Mouse (Mus musculus) kidney, postnatal 0 days (tissue): ENCODE measurements around the gene Acd. TPM values are rescaled to one million over a fixed set of nuclear protein-coding genes. Genes with fewer than 3 reads are reported as not detected.

Experiments
- ATAC-seq: fragments of 200-750 bp; cut with Nextera tagmentation; replicated peaks from 2 replicates; pipeline ENCODE4 v1.8.0; 2017; ENCODE audit warnings: low read depth, moderate number of reproducible peaks, moderate TSS enrichment, moderate library complexity; ENCODE audit not compliant: low FRiP score
- DNase-seq: peaks from one replicate; pipeline ENCODE4 v3.0.0-alpha.2; 2016; ENCODE audit warnings: low spot score
- H3K27ac ChIP-seq: fragments of 300-500 bp; sonication (generic); 2 replicates; pipeline ENCODE4 v1.5.1; 2014; ENCODE audit warnings: mild to moderate bottlenecking
- H3K27me3 ChIP-seq: fragments of 300-500 bp; sonication (generic); 2 replicates; pipeline ENCODE4 v1.6.1; 2014; ENCODE audit warnings: low read length, mixed read lengths; ENCODE audit not compliant: insufficient read depth
- H3K36me3 ChIP-seq: fragments of 300-500 bp; sonication (generic); 2 replicates; pipeline ENCODE4 v1.6.1; 2014; ENCODE audit warnings: low read length, mixed read lengths; ENCODE audit not compliant: insufficient read depth
- H3K4me1 ChIP-seq: fragments of 300-500 bp; sonication (generic); replicated peaks from 2 replicates; pipeline ENCODE4 v1.6.1; 2014; ENCODE audit warnings: antibody characterized with exemption, low read length, mixed read lengths; ENCODE audit not compliant: insufficient read depth
- H3K4me2 ChIP-seq: fragments of 300-500 bp; sonication (generic); 2 replicates; pipeline ENCODE4 v1.6.1; 2014; ENCODE audit warnings: mild to moderate bottlenecking, low read length, moderate library complexity, mixed read lengths
- H3K4me3 ChIP-seq: fragments of 300-500 bp; sonication (generic); replicated peaks from 2 replicates; pipeline ENCODE4 v1.5.1; 2014; ENCODE audit warnings: low read depth, low read length
- H3K9ac ChIP-seq: fragments of 300-500 bp; sonication (generic); 2 replicates; pipeline ENCODE4 v1.6.1; 2014; ENCODE audit warnings: low read depth, low read length
- H3K9me3 ChIP-seq: fragments of 300-500 bp; sonication (generic); replicated peaks from 2 replicates; pipeline ENCODE4 v1.6.1; 2016; ENCODE audit warnings: low read length, inconsistent platforms, mixed read lengths
- CTCF ChIP-seq: IDR thresholded peaks from 2 replicates; pipeline ENCODE4 v1.5.1; 2016; ENCODE audit warnings: antibody characterized with exemption, low read depth, mild to moderate bottlenecking, moderate library complexity
- WGBS: fragments of 180-500 bp; shearing (Covaris S2); extraction: QIAGEN DNeasy Blood & Tissue Kit; methylation state at CpG from one replicate; pipeline ENCODE4 v1.1.7; 2014; 5-methylcytosine and 5-hydroxymethylcytosine counted together
- polyA plus RNA-seq: library from polyadenylated mRNA; unstranded; fragments of >200 nt; fragmentation: Nextera tagmentation; extraction: Ambion mirVana; gene quantifications from 2 replicates; pipeline ENCODE4 v1.2.1, GENCODE M21; 2015

Acd gene
- polyA plus RNA-seq, 1 experiment from 2014 or later: 51.2 TPM

- Histone ChIP-seq H3K27me3 (no peaks in the 10 kb centered on the region), H3K27ac (no peak overlapping the region), H3K36me3 (no peaks in the 10 kb centered on the region), H3K9ac (no peak overlapping the region), H3K4me2 (no peak overlapping the region), H3K9me3 (no peaks in the 10 kb centered on the region), H3K4me1 (no peaks in the 10 kb centered on the region), H3K4me3 (no peak overlapping the region)
- no peak for DNase-seq
- no peak for TF ChIP-seq CTCF
- WGBS: 86% methylated on average over 14 of the region's 14 CpGs
- ATAC-seq: no peak
These were observed 8.4 kb upstream of the Acd start for GRCm38 (mm10) chr8:105709317-105709716.

GRCm38 (mm10) chr8:105708675-105709074, 7.8 kb upstream of the Acd start:
- ATAC-seq (no peak), DNase-seq (no peak)
- Histone ChIP-seq H3K9me3 (no peaks in the 10 kb centered on the region), H3K4me3 (no peak overlapping the region), H3K27me3 (no peaks in the 10 kb centered on the region), H3K36me3 (0 out of 2 replicates have a peak, but pooled peaks cover 5% of the 10 kb centered on the region), H3K9ac (no peak overlapping the region), H3K4me2 (no peak overlapping the region), H3K4me1 (no peaks in the 10 kb centered on the region), H3K27ac (no peak overlapping the region)
- WGBS: 95% methylated on average over 8 of the region's 8 CpGs
- TF ChIP-seq CTCF: no peak

- WGBS: under 1% methylated on average over 53 of the region's 55 CpGs
- DNase-seq (peak; percentile 95), ATAC-seq (peak; percentile 67)
- H3K36me3 ChIP-seq: peaks cover 6% of the 10 kb centered on the region; the same call in 1 of the 2 replicates
- no peaks in the 10 kb centered on the region for H3K27me3 ChIP-seq
- no peak for TF ChIP-seq CTCF
- peak within 1 kb of the TSS; percentile 71 for H3K9ac ChIP-seq
- no peaks in the 10 kb centered on the region for H3K4me1 ChIP-seq
- no peaks in the 10 kb centered on the region for H3K9me3 ChIP-seq
- 0 out of 2 replicates have a peak within 1 kb of the TSS, but pooled peaks have one; percentile 14 for H3K27ac ChIP-seq
- H3K4me3 ChIP-seq: peak within 1 kb of the TSS; percentile 71
- peak within 1 kb of the TSS; percentile 96 for H3K4me2 ChIP-seq
These were observed 6.8 kb upstream of the Acd start, which contains the start of the genes 4933405L10Rik and Enkd1 for GRCm38 (mm10) chr8:105707498-105708403. TSS of gene 4933405L10Rik (plus strand) at chr8:105707655. TSS of gene Enkd1 (minus strand) at chr8:105708210.

- Histone ChIP-seq H3K4me3 (no peak overlapping the region), H3K36me3 (peaks cover 6% of the 10 kb centered on the region; the same call in 1 of the 2 replicates), H3K27me3 (no peaks in the 10 kb centered on the region), H3K4me2 (peak overlapping the region; percentile 96; the same call in 1 of the 2 replicates), H3K9ac (no peak overlapping the region), H3K27ac (no peak overlapping the region), H3K9me3 (no peaks in the 10 kb centered on the region), H3K4me1 (peaks cover 6% of the 10 kb centered on the region; the same call in 1 of the 2 replicates)
- TF ChIP-seq CTCF: no peak
- DNase-seq (no peak), ATAC-seq (no peak)
- 64% methylated on average over 12 of the region's 12 CpGs for WGBS
These were observed 5.5 kb upstream of the Acd start for GRCm38 (mm10) chr8:105706426-105706825.

GRCm38 (mm10) chr8:105704955-105705354, 4.1 kb upstream of the Acd start:
- Histone ChIP-seq H3K9me3 (no peaks in the 10 kb centered on the region), H3K36me3 (peaks cover 6% of the 10 kb centered on the region; the same call in 1 of the 2 replicates), H3K4me1 (peaks cover 11% of the 10 kb centered on the region; the same call in 1 of the 2 replicates), H3K4me2 (no peak overlapping the region), H3K27ac (no peak overlapping the region), H3K27me3 (no peaks in the 10 kb centered on the region), H3K4me3 (no peak overlapping the region), H3K9ac (no peak overlapping the region)
- ATAC-seq (no peak), DNase-seq (no peak)
- 90% methylated on average over 6 of the region's 6 CpGs for WGBS
- no peak for TF ChIP-seq CTCF

- WGBS: 89% methylated on average over 34 of the region's 34 CpGs
- Histone ChIP-seq H3K4me3 (no peak overlapping the region), H3K9ac (no peak overlapping the region), H3K9me3 (no peaks in the 10 kb centered on the region), H3K27ac (no peak overlapping the region), H3K4me2 (no peak overlapping the region), H3K4me1 (peaks cover 12% of the 10 kb centered on the region; the same call in 1 of the 2 replicates), H3K36me3 (peaks cover 6% of the 10 kb centered on the region; the same call in 1 of the 2 replicates), H3K27me3 (no peaks in the 10 kb centered on the region)
- no peak for ATAC-seq
- TF ChIP-seq CTCF: no peak
- DNase-seq: no peak
These were observed 3.4 kb upstream of the Acd start for GRCm38 (mm10) chr8:105704146-105704812.
